Mouse (Mus musculus): ENCODE results near the gene Arhgap45. TPM values are rescaled to one million over a fixed set of nuclear protein-coding genes. Genes with fewer than 3 reads are reported as not detected.

The Arhgap45 gene
- polyA plus RNA-seq (2016; fragmentation: Nextera tagmentation; extraction: Ambion mirVana) = 4.5 and 5.6 TPM in 2 replicates

DNA sequence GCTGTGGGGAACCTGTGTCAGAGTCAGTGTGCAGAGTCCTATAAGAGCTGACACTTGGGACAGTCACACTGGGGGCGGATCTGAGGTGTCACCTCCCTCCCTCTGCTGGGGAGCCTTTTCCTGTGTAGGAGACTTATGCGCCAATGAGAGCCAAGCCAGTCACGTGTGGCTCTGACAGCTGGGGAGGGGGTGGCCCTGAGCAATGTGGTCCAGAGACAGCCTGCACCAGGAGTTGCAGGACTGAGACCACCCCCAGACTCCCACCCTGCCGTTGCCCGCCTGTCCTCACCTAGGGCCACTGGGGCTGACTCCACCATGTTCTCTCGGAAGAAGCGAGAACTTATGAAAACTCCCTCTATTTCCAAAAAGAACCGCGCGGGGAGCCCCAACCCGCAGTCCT lies at the start of gene Arhgap45:
Arhgap45 (plus strand) TSS at position 143 of the 400 bp plus-strand sequence.
- Histone ChIP-seq H3K27ac (replicated peaks) (no peak within 1 kb of the TSS), H3K36me3 (peaks cover 7% of the 10 kb centered on the region; the same call in 1 of the 2 replicates), H3K9ac (replicated peaks) (no peak within 1 kb of the TSS), H3K9me3 (no peaks in the 10 kb centered on the region), H3K4me2 (replicated peaks) (no peak within 1 kb of the TSS), H3K4me3 (no peak within 1 kb of the TSS), H3K27me3 (peaks cover 91% of the 10 kb centered on the region), H3K4me1 (peaks cover 14% of the 10 kb centered on the region)
- ATAC-seq (ENCODE audit: low FRiP score, low read depth) = no peak
- WGBS = 68% methylated on average over 11 of the region's 11 CpGs

DNA sequence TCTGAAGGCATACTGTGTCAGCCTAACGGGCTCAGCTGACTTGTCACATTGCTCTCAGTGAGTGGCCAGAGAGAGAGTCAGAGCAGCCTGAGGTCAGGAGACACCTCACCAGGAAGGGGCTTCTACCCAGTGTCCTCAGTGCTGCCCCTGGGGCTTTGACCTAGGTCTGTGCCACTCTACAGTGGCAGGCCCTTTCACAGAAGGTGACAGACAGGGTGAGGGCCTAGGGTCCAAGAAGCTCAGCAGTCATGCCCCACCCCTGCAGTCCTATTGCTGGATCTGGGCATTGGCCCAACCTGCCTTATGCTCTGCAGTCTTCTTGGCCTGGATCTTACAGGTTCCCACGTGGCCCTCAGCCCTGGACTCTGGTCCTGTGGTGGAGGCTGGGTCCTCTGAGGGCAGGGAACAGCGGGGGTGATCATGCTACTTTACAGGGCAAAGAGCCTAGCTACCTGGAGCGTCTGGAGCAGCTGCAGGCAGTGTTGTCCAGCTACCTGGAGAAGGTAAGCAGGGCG lies 49.5 kb upstream of the Arhgap45 start:
- peaks cover 63% of the 10 kb centered on the region for H3K36me3 ChIP-seq
- no peak for ATAC-seq (ENCODE audit: low FRiP score, low read depth)

DNA sequence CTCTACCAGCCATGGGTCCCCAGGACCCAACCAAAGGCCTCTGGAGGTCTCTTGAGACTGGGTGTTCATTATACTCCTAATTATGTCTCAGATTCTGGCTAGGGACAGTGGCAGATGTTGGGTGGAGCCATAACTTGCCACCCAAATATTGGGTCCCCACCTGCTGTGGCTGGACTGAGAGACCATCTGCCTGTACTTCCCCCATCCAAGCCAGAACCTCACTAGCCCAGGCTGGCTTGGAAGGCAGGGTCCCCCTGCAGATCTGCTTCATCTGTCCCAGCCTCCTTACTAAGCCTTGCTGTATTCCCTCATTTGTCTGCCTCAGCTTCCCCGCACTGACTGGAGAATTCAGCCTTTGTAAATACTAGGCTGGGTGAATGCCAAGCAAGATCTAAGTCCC lies 48.3 kb upstream of the Arhgap45 start:
- Histone ChIP-seq H3K36me3 (peaks cover 51% of the 10 kb centered on the region), H3K27me3 (peaks cover 52% of the 10 kb centered on the region), H3K9me3 (no peaks in the 10 kb centered on the region), H3K4me1 (peaks cover 9% of the 10 kb centered on the region), H3K4me3 (no peak overlapping the region), H3K4me2 (replicated peaks) (no peak overlapping the region), H3K27ac (replicated peaks) (0 out of 2 replicates have a peak overlapping the region, but pooled peaks have one; percentile 6), H3K9ac (replicated peaks) (no peak overlapping the region)
- WGBS = 96% methylated on average over 1 of the region's 1 CpGs
- ATAC-seq (ENCODE audit: low FRiP score, low read depth) = no peak

More for the DNA sequence above, 49.5 kb upstream of the Arhgap45 start:
- H3K9me3 ChIP-seq = no peaks in the 10 kb centered on the region
- H3K27me3 ChIP-seq = peaks cover 39% of the 10 kb centered on the region
- no peak overlapping the region for H3K4me3 ChIP-seq
- no peak overlapping the region for H3K4me2 ChIP-seq (replicated peaks)
- H3K9ac ChIP-seq (replicated peaks) = no peak overlapping the region
- H3K4me1 ChIP-seq = peaks cover 9% of the 10 kb centered on the region
- H3K27ac ChIP-seq (replicated peaks) = no peak overlapping the region
- WGBS = 90% methylated on average over 5 of the region's 5 CpGs

DNA sequence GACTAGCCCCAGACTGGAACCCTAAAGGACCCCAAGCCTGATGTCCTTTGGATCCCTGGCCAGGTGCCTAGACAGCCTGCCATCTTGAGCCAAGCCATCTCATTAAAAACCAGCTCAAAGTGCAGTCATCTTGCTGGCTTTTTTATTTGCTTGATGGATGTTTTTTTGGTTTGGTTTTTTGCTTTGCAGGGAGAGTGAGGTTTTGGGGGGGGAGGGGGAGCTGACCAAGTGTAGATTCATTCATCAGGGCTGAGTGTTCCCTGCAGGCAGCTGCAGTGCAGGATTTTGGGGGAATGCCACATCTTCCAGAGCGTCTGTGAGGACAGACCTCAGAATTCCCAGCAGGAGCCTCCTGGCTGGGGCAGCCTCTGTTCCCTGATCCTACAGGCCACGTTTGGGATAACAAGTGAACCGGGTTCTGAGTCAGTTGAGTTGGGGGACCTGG lies 47.3 kb upstream of the Arhgap45 start:
- no peak overlapping the region for H3K4me3 ChIP-seq
- ATAC-seq (ENCODE audit: low FRiP score, low read depth) = no peak
- 17% methylated on average over 3 of the region's 3 CpGs for WGBS
- peaks cover 9% of the 10 kb centered on the region for H3K4me1 ChIP-seq
- H3K27ac ChIP-seq (replicated peaks) = no peak overlapping the region
- H3K9ac ChIP-seq (replicated peaks) = no peak overlapping the region
- H3K27me3 ChIP-seq = peaks cover 59% of the 10 kb centered on the region
- no peak overlapping the region for H3K4me2 ChIP-seq (replicated peaks)
- H3K36me3 ChIP-seq = peaks cover 50% of the 10 kb centered on the region
- no peaks in the 10 kb centered on the region for H3K9me3 ChIP-seq

DNA sequence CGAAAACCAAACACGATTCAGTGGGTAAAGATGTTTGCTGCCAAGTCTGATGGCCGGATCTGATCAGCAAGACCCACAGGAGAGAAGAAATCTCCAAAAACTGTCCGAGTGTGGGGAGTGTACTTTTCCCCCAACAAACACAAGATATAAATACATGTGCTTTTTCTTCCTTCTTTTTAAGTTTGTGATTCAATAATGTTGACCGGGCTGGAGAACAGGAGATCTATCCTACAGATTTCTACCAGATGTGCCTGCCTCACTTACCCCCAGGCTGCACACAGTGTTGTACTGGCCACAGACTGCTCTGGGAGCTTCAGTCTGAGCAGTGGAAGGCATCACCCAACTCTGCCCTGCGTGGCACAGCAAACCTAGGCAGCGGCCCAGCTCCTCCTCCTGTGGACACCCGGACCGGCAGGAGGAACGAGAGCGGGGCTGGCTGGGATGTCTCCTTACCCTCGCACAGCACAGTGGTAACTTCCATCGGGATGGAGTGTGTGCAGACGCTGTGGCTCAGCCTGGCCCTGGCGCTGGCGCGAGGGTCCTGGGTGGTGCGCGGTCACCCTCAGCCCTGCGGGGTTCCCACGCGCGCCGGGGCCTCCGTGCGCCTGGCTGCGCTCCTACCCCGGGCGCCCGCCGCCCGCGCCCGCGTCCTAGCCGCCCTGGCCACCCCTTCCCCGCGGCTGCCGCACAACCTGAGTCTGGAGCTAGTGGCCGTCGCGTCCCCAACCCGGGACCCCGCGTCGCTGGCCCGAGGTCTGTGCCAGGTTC lies 45.9 kb upstream of the Arhgap45 start, which contains the start of gene Grin3b:
Grin3b (plus strand) TSS at position 301 of the 768 bp plus-strand sequence.
- H3K9me3 ChIP-seq = no peaks in the 10 kb centered on the region
- peaks cover 9% of the 10 kb centered on the region for H3K4me1 ChIP-seq
- H3K9ac ChIP-seq (replicated peaks) = 0 out of 2 replicates have a peak within 1 kb of the TSS, but pooled peaks have one; percentile 11
- H3K36me3 ChIP-seq = peaks cover 46% of the 10 kb centered on the region
- peaks cover 59% of the 10 kb centered on the region for H3K27me3 ChIP-seq
- WGBS = 7% methylated on average over 45 of the region's 47 CpGs
- H3K4me2 ChIP-seq (replicated peaks) = peak within 1 kb of the TSS; percentile 47
- H3K4me3 ChIP-seq = peak within 1 kb of the TSS; percentile 32
- no peak within 1 kb of the TSS for H3K27ac ChIP-seq (replicated peaks)
- no peak for ATAC-seq (ENCODE audit: low FRiP score, low read depth)

DNA sequence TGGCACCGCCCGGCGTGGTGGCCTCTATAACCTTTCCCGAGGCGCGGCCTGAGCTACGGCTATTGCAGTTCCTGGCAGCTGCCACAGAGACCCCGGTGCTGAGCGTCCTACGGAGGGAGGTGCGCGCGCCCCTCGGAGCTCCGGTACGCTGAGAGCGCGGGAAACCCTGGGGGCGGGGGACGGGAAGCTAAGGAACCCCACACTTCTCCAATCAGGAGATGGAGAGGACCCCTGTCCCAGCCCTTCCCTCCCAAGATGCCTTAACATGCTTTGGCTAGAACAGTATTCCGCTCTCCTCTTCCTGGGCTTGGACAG lies 45.3 kb upstream of the Arhgap45 start:
- H3K4me3 ChIP-seq = peak overlapping the region; percentile 32
- WGBS = 4% methylated on average over 21 of the region's 21 CpGs
- peaks cover 46% of the 10 kb centered on the region for H3K36me3 ChIP-seq
- no peaks in the 10 kb centered on the region for H3K9me3 ChIP-seq
- peaks cover 9% of the 10 kb centered on the region for H3K4me1 ChIP-seq
- 0 out of 2 replicates have a peak overlapping the region, but pooled peaks have one; percentile 11 for H3K9ac ChIP-seq (replicated peaks)
- H3K27ac ChIP-seq (replicated peaks) = no peak overlapping the region
- ATAC-seq (ENCODE audit: low FRiP score, low read depth) = no peak
- peak overlapping the region; percentile 47 for H3K4me2 ChIP-seq (replicated peaks)
- H3K27me3 ChIP-seq = peaks cover 59% of the 10 kb centered on the region

DNA sequence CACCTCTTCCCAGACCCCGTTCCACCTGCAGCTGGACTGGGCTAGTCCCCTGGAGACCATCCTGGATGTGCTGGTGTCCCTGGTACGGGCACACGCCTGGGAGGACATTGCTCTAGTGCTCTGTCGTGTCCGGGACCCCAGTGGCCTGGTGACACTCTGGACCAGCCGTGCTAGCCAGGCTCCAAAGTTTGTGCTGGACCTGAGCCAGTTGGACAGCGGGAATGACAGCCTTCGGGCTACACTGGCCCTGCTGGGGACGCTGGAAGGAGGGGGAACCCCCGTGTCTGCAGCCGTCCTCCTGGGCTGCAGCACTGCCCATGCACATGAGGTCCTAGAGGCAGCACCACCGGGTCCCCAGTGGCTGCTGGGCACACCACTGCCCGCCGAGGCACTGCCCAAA lies 43.6 kb upstream of the Arhgap45 start:
- Histone ChIP-seq H3K9me3 (no peaks in the 10 kb centered on the region), H3K4me1 (peaks cover 9% of the 10 kb centered on the region), H3K4me3 (no peak overlapping the region), H3K36me3 (peaks cover 46% of the 10 kb centered on the region), H3K4me2 (replicated peaks) (no peak overlapping the region), H3K27me3 (peaks cover 59% of the 10 kb centered on the region), H3K27ac (replicated peaks) (no peak overlapping the region), H3K9ac (replicated peaks) (no peak overlapping the region)
- peak; percentile 28; the same call in 1 of the 2 replicates for ATAC-seq (ENCODE audit: low FRiP score, low read depth)
- 69% methylated on average over 14 of the region's 14 CpGs for WGBS

DNA sequence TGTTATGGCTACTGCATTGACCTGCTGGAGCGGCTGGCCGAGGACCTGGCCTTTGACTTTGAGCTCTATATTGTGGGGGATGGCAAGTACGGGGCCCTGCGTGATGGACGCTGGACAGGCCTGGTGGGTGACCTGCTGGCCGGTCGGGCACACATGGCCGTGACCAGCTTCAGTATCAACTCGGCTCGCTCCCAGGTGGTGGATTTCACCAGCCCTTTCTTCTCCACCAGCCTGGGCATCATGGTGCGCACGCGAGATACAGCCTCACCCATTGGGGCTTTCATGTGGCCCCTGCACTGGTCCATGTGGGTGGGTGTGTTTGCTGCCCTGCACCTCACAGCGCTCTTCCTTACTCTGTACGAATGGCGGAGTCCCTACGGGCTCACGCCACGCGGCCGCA lies 42.4 kb upstream of the Arhgap45 start:
- no peak for ATAC-seq (ENCODE audit: low FRiP score, low read depth)
- peaks cover 52% of the 10 kb centered on the region for H3K27me3 ChIP-seq
- peaks cover 9% of the 10 kb centered on the region for H3K4me1 ChIP-seq
- 0 out of 2 replicates have a peak overlapping the region, but pooled peaks have one; percentile 3 for H3K27ac ChIP-seq (replicated peaks)
- H3K36me3 ChIP-seq = peaks cover 51% of the 10 kb centered on the region
- H3K4me3 ChIP-seq = no peak overlapping the region
- WGBS = 90% methylated on average over 21 of the region's 21 CpGs
- H3K9ac ChIP-seq (replicated peaks) = no peak overlapping the region
- H3K4me2 ChIP-seq (replicated peaks) = no peak overlapping the region
- H3K9me3 ChIP-seq = no peaks in the 10 kb centered on the region

DNA sequence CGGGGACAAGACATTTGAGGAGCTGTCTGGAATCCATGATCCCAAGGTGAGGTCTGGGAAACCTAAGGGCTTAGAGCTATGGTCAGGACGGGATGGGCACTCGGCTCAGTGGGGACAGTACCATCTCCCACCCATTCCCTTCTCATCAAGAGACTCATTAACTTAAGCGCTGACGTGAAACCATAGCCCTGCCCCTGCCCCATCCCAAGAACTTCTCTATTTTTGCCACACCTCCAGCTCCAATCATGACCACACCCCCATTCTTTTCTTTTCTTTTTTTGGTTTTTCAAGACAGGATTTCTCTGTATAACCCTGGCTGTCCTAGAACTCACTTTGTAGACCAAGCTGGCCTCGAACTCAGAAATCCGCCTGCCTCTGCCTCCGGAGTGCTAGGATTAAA lies 41.8 kb upstream of the Arhgap45 start:
- Histone ChIP-seq H3K9me3 (no peaks in the 10 kb centered on the region), H3K4me2 (replicated peaks) (no peak overlapping the region), H3K36me3 (peaks cover 56% of the 10 kb centered on the region), H3K27me3 (peaks cover 46% of the 10 kb centered on the region), H3K4me3 (no peak overlapping the region), H3K27ac (replicated peaks) (0 out of 2 replicates have a peak overlapping the region, but pooled peaks have one; percentile 3), H3K9ac (replicated peaks) (no peak overlapping the region), H3K4me1 (peaks cover 9% of the 10 kb centered on the region)
- WGBS = 91% methylated on average over 8 of the region's 8 CpGs
- no peak for ATAC-seq (ENCODE audit: low FRiP score, low read depth)

DNA sequence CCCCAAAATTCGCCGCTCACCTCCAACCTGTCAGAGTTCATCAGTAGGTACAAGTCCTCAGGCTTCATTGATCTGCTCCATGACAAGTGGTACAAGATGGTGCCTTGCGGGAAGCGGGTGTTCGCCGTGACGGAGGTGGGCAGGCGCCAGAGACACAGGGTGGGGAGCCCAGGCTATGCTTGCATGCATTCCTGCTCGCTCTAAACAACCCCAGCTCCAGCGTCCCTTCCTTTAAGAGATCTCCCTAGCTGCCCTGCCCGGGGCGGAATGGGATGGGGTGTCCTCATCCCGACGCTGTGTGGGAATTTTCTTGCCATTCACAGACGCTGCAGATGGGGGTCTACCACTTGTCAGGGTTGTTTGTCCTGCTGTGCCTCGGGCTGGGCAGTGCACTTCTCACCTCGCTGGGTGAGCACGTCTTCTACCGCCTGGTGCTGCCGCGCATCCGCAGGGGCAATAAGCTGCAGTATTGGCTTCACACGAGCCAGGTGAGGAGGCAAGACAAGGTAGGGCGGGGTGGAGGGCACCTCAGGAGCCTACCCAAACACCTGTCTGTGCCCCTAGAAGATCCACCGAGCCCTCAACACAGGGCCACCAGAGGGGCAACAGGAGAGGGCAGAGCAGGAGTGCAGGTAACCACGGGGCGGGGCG lies 40.3 kb upstream of the Arhgap45 start:
- peaks cover 68% of the 10 kb centered on the region for H3K36me3 ChIP-seq
- no peak for ATAC-seq (ENCODE audit: low FRiP score, low read depth)
- 87% methylated on average over 28 of the region's 28 CpGs for WGBS

DNA sequence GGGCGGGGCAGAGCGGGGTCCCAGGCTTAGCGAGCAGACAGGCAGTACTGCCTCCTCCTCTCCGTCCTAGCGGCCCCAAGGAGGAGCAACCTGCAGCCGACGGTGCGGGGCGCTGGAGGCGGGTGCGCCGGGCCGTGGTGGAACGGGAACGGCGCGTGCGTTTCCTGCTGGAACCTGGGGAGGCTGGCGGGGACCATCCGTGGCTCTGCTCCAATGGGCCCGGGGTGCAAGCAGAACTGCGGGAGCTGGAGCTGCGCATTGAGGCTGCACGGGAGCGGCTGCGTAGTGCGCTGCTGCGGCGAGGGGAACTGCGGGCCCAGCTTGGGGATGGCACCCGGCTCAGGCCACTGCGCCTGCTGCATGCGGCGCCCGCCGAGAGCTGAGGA lies 39.7 kb upstream of the Arhgap45 start:
- Histone ChIP-seq H3K4me2 (replicated peaks) (no peak overlapping the region), H3K36me3 (peaks cover 70% of the 10 kb centered on the region), H3K4me1 (peaks cover 7% of the 10 kb centered on the region; the same call in 1 of the 2 replicates), H3K27me3 (peaks cover 26% of the 10 kb centered on the region), H3K4me3 (no peak overlapping the region), H3K9me3 (no peaks in the 10 kb centered on the region), H3K9ac (replicated peaks) (no peak overlapping the region), H3K27ac (replicated peaks) (no peak overlapping the region)
- no peak for ATAC-seq (ENCODE audit: low FRiP score, low read depth)
- 62% methylated on average over 25 of the region's 36 CpGs for WGBS

More for the DNA sequence above, 40.3 kb upstream of the Arhgap45 start:
- no peak overlapping the region for H3K4me2 ChIP-seq (replicated peaks)
- H3K4me1 ChIP-seq = peaks cover 4% of the 10 kb centered on the region
- H3K9ac ChIP-seq (replicated peaks) = no peak overlapping the region
- no peaks in the 10 kb centered on the region for H3K9me3 ChIP-seq
- peaks cover 31% of the 10 kb centered on the region for H3K27me3 ChIP-seq
- no peak overlapping the region for H3K27ac ChIP-seq (replicated peaks)
- H3K4me3 ChIP-seq = no peak overlapping the region

DNA sequence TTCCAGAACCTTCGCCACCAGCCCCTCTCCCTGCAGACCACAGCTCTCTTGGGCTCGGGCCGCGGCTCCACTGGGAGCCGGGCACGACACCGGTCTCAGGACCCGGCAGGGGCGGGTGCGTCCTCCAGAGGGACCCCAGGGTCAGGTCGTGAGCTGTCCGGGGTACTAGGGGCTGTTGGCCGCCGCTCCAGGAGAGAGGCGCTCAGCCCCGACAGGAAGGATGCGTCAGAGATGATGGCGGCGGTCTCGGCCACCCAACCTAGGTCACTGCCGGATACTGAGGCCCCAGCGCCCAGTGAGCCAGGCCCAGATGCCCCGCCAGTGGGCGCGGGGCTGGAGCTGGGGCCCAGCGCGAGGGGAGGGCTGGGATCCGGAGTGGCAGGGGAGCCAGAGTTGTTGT lies 39.1 kb upstream of the Arhgap45 start:
- Histone ChIP-seq H3K4me2 (replicated peaks) (no peak overlapping the region), H3K9ac (replicated peaks) (no peak overlapping the region), H3K36me3 (peaks cover 70% of the 10 kb centered on the region), H3K4me1 (peaks cover 9% of the 10 kb centered on the region), H3K27ac (replicated peaks) (no peak overlapping the region), H3K9me3 (no peaks in the 10 kb centered on the region), H3K27me3 (peaks cover 20% of the 10 kb centered on the region), H3K4me3 (no peak overlapping the region)
- no peak for ATAC-seq (ENCODE audit: low FRiP score, low read depth)
- 78% methylated on average over 27 of the region's 28 CpGs for WGBS
